Mouse (Mus musculus): ENCODE measurements around the gene Gm10837. TPM values are rescaled to one million over a fixed set of nuclear protein-coding genes. Genes with fewer than 3 reads are reported as not detected.

Gene Gm10837
- polyA plus RNA-seq, 1 experiment from 2014 or later: 0.31 TPM

DNA sequence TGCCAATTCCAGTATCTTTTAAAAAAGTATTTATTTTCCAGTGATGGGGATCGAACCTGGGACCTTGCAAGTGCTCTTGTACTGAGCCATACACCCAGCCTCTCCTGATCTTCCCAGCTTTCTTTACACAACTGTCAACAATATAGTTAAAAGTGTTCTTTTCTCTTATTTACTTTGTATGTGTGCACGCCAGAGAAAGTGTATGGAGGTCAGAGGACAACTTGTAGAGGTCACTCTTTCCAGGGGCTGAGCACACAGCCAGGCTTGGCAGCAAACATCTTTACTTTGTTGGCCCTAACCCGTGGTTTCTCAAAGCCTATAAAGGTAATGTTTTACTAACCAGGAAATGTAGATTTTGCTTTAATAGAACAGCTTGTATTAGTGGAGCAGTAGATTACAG lies 21.1 kb downstream of the Gm10837 start:
- H3K4me3 ChIP-seq: no peak overlapping the region
- no peaks in the 10 kb centered on the region for H3K4me1 ChIP-seq
- no peak for ATAC-seq (ENCODE audit: low FRiP score, low read depth)
- H3K27me3 ChIP-seq: no peaks in the 10 kb centered on the region
- no peak overlapping the region for H3K9ac ChIP-seq (replicated peaks)
- H3K4me2 ChIP-seq (replicated peaks): no peak overlapping the region
- 65% methylated on average over 3 of the region's 3 CpGs for WGBS
- H3K36me3 ChIP-seq: no peaks in the 10 kb centered on the region
- no peak overlapping the region for H3K27ac ChIP-seq (replicated peaks)
- H3K9me3 ChIP-seq: no peaks in the 10 kb centered on the region

DNA sequence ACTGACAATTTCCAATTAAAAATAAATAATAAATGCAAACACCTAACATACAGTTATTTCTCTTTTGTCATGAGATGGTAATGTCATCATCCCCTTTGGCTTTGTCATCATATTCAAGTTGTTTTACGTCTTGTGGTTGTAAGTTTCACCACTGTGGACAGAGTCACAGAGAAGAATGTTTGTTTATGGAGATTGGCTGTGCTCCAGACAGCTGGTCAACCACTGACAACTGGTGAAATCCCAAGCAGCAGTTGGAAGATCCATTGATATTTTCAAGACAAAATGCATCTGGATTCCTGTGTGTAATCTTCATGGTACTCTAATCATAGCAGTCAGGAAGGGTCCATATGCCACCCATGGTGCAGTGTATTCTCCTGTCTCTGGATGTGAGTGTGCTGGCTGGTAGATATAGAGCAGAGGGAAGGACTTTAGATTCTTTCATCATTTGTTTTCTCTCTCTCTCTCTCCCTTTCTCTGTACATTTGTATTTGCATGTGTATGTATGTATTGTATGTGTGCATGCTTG lies 23.2 kb downstream of the Gm10837 start:
- no peak overlapping the region for H3K4me3 ChIP-seq

DNA sequence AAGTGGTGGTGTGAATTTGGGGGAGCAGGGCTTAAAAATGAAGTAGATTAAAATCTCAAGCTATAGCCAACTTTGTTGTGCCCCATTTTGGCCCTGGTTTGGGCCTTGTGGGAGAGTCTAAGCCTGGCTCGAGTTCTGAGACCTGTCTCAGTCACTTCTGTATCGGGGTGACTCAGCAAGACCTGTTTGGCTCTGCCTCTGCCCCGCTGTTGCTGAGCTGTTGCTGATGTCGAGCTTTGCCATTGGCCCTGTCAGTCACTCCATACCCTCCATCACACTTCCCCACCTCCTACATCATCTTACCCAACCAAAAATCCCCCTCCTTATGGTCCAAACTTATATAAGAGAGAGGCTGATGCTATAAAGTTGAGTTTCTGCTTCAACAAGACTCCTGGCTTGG lies 38.1 kb downstream of the Gm10837 start:
- 79% methylated on average over 4 of the region's 4 CpGs for WGBS
- H3K9me3 ChIP-seq: no peaks in the 10 kb centered on the region
- no peaks in the 10 kb centered on the region for H3K36me3 ChIP-seq
- ATAC-seq (ENCODE audit: low FRiP score, low read depth): no peak
- no peak overlapping the region for H3K9ac ChIP-seq (replicated peaks)
- no peak overlapping the region for H3K27ac ChIP-seq (replicated peaks)
- no peak overlapping the region for H3K4me3 ChIP-seq
- H3K4me1 ChIP-seq: peaks cover 2% of the 10 kb centered on the region; the same call in 1 of the 2 replicates
- no peaks in the 10 kb centered on the region for H3K27me3 ChIP-seq
- H3K4me2 ChIP-seq (replicated peaks): no peak overlapping the region

More for the DNA sequence above, 23.2 kb downstream of the Gm10837 start:
- Histone ChIP-seq H3K9me3 (no peaks in the 10 kb centered on the region), H3K27me3 (no peaks in the 10 kb centered on the region), H3K9ac (replicated peaks) (no peak overlapping the region), H3K4me1 (no peaks in the 10 kb centered on the region), H3K4me2 (replicated peaks) (no peak overlapping the region), H3K27ac (replicated peaks) (no peak overlapping the region), H3K36me3 (no peaks in the 10 kb centered on the region)
- WGBS: 69% methylated on average over 1 of the region's 1 CpGs
- no peak for ATAC-seq (ENCODE audit: low FRiP score, low read depth)

DNA sequence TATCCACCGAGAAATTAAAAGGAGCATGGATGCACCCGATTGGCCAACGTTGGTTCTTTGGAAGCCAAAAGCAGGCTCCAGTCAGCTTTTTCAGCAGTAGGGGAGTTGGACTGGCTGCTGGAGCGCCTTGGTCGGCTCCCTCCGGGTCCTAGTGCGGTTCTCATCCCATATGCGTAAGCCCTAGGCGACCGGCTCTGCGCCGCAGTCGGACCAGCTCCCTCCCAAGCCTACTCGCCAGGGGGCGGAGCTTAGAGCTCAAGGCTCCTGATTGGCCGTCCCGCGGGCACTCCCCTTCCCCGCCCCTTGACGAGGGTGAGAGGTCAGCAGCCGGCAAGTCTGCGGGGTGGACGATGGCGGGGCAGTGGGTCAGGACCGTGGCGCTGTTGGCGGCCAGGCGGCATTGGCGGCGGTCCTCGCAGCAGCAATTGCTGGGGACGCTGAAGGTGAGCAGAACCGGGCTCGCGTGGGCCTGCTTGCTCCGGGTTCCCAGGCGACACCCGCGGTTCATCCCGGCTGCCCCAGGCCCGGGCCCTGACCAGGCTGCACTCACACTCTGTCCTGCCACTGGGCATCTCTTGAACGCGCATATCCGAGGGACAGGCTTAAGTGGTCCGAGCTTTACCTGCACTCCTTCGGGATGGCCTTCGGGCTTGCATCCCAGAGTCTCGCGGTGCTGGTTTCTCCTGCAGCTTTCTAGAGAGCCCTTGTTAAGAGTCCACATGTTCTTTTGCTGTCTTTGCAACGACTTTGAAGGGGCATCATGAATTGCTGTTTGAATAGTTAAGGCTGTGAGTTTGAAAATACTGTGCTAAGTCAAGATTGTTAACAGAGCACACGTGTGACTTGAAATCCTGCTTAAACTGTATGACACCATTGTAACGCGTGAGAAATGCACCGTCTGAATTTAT lies 43.9 kb downstream of the Gm10837 start, which contains the start of gene Pcca:
TSS of gene Pcca (plus strand) at position 308 of the 908 bp plus-strand sequence.
- peaks cover 15% of the 10 kb centered on the region for H3K4me1 ChIP-seq
- peak within 1 kb of the TSS; percentile 59 for H3K9ac ChIP-seq (replicated peaks)
- no peaks in the 10 kb centered on the region for H3K36me3 ChIP-seq
- ATAC-seq (ENCODE audit: low FRiP score, low read depth): peak; percentile 100
- no peaks in the 10 kb centered on the region for H3K9me3 ChIP-seq
- peak within 1 kb of the TSS; percentile 65 for H3K4me3 ChIP-seq
- H3K27me3 ChIP-seq: no peaks in the 10 kb centered on the region
- no peak within 1 kb of the TSS for H3K27ac ChIP-seq (replicated peaks)
- 2% methylated on average over 54 of the region's 54 CpGs for WGBS
- H3K4me2 ChIP-seq (replicated peaks): peak within 1 kb of the TSS; percentile 70

DNA sequence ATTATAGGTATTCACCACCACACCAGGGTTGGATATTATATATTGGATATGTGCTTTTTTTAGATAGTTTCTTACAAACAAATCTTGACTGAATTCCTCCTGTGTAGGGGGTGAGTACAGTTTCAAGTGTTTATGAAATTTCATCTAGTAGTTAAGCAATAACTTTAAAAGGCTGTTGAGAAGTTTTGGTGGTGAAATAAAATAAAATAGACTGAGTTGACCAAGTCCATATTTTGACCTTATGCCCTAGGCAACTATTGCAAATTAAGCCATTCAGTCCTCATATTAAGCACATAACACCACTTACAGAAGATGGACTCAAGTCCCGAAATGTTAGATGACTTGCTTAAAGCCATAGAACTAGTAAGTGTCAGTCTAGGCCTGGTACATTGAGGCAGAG lies 45.6 kb downstream of the Gm10837 start:
- Histone ChIP-seq H3K9ac (replicated peaks) (no peak overlapping the region), H3K4me3 (no peak overlapping the region), H3K4me1 (peaks cover 15% of the 10 kb centered on the region), H3K27me3 (no peaks in the 10 kb centered on the region), H3K4me2 (replicated peaks) (no peak overlapping the region), H3K9me3 (no peaks in the 10 kb centered on the region), H3K36me3 (no peaks in the 10 kb centered on the region), H3K27ac (replicated peaks) (no peak overlapping the region)
- ATAC-seq (ENCODE audit: low FRiP score, low read depth): no peak
- WGBS: 93% methylated on average over 1 of the region's 1 CpGs

Other genes starting within 250 kb of the Gm10837 start
- 1.7 and 2.6 TPM in 2 replicates for gene Gm5089, start 39.5 kb upstream of the Gm10837 start, polyA plus RNA-seq (2016; fragmentation: Nextera tagmentation; extraction: Ambion mirVana)
- gene Zic5, start 24.9 kb upstream of the Gm10837 start, polyA plus RNA-seq (2016; fragmentation: Nextera tagmentation; extraction: Ambion mirVana): 15.7 and 30.2 TPM in 2 replicates
- 14.2 and 21.1 TPM in 2 replicates for gene Zic2, start 15.2 kb upstream of the Gm10837 start, polyA plus RNA-seq (2016; fragmentation: Nextera tagmentation; extraction: Ambion mirVana)
- 32.2 and 33.5 TPM in 2 replicates for gene Pcca, start 43.7 kb downstream of the Gm10837 start, polyA plus RNA-seq (2016; fragmentation: Nextera tagmentation; extraction: Ambion mirVana)

All from midbrain, embryonic 12.5 days (tissue).